Mouse (Mus musculus): ENCODE data around the gene Stau1. TPM values are rescaled to one million over a fixed set of nuclear protein-coding genes. Genes with fewer than 3 reads are reported as not detected.

Gene Stau1
- polyA plus RNA-seq (2015; fragmentation: Nextera tagmentation; extraction: Ambion mirVana): 98.2 and 99.9 TPM in 2 replicates

- H3K27ac ChIP-seq: peak within 1 kb of the TSS; percentile 99
- H3K4me3 ChIP-seq: peak within 1 kb of the TSS; percentile 96
- peak within 1 kb of the TSS; percentile 72 for H3K4me2 ChIP-seq
- H3K4me1 ChIP-seq: peaks cover 36% of the 10 kb centered on the region
- H3K27me3 ChIP-seq: no peaks in the 10 kb centered on the region
- H3K36me3 ChIP-seq: no peaks in the 10 kb centered on the region
- no peaks in the 10 kb centered on the region for H3K9me3 ChIP-seq
- peak; percentile 99 for ATAC-seq (ENCODE audit: insufficient number of reproducible peaks, low FRiP score, low TSS enrichment, low read depth)
- under 1% methylated on average over 58 of the region's 88 CpGs for WGBS
- H3K9ac ChIP-seq: peak within 1 kb of the TSS; percentile 91
Measured at GRCm38 (mm10) chr2:166995796-166996532, at the start of gene Stau1. TSS of gene Stau1 (minus strand) at chr2:166996299.

- Histone ChIP-seq H3K36me3 (peaks cover 95% of the 10 kb centered on the region), H3K9ac (no peak overlapping the region), H3K27me3 (no peaks in the 10 kb centered on the region), H3K4me1 (no peaks in the 10 kb centered on the region), H3K4me3 (no peak overlapping the region), H3K27ac (no peak overlapping the region), H3K4me2 (no peak overlapping the region), H3K9me3 (no peaks in the 10 kb centered on the region)
- 91% methylated on average over 12 of the region's 12 CpGs for WGBS
- ATAC-seq (ENCODE audit: insufficient number of reproducible peaks, low FRiP score, low TSS enrichment, low read depth): no peak
Measured at GRCm38 (mm10) chr2:167043400-167044121, 47.5 kb upstream of the Stau1 start.

GRCm38 (mm10) chr2:167039386-167039785 is 43.3 kb upstream of the Stau1 start:
- no peak overlapping the region for H3K4me2 ChIP-seq
- no peaks in the 10 kb centered on the region for H3K27me3 ChIP-seq
- H3K27ac ChIP-seq: no peak overlapping the region
- H3K4me3 ChIP-seq: no peak overlapping the region
- H3K4me1 ChIP-seq: no peaks in the 10 kb centered on the region
- H3K9ac ChIP-seq: no peak overlapping the region
- no peaks in the 10 kb centered on the region for H3K9me3 ChIP-seq
- H3K36me3 ChIP-seq: peaks cover 100% of the 10 kb centered on the region
- 87% methylated on average over 8 of the region's 8 CpGs for WGBS
- ATAC-seq (ENCODE audit: insufficient number of reproducible peaks, low FRiP score, low TSS enrichment, low read depth): no peak

- WGBS: 93% methylated on average over 7 of the region's 7 CpGs
- ATAC-seq (ENCODE audit: insufficient number of reproducible peaks, low FRiP score, low TSS enrichment, low read depth): no peak
Measured at GRCm38 (mm10) chr2:167038716-167039115, 42.6 kb upstream of the Stau1 start.

DNA sequence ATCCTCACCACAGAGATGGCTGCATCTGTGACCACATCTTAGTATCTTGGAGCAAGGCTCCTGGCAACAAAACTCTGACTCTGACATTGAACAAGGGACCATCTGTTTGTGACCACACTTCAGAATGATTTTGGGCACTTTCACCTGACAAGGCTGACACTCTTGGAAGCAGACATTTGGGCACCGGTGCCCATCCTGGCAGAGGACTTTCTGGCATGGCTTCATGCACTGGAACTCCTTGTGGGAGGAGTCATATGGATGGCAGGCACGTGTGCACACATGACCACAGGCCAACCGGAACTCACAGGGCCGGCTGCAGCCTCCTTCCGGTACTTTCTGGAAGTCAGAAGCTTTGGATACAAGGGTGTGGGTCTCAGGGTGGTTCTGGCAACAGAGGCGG is 42.2 kb upstream of the Stau1 start:
- H3K9me3 ChIP-seq: no peaks in the 10 kb centered on the region
- H3K27me3 ChIP-seq: no peaks in the 10 kb centered on the region
- H3K27ac ChIP-seq: no peak overlapping the region
- no peaks in the 10 kb centered on the region for H3K4me1 ChIP-seq
- H3K36me3 ChIP-seq: peaks cover 100% of the 10 kb centered on the region
- H3K4me3 ChIP-seq: no peak overlapping the region
- ATAC-seq (ENCODE audit: insufficient number of reproducible peaks, low FRiP score, low TSS enrichment, low read depth): no peak
- H3K9ac ChIP-seq: no peak overlapping the region
- WGBS: 90% methylated on average over 6 of the region's 6 CpGs
- no peak overlapping the region for H3K4me2 ChIP-seq

More at GRCm38 (mm10) chr2:167038716-167039115, 42.6 kb upstream of the Stau1 start:
- H3K27ac ChIP-seq: no peak overlapping the region
- no peak overlapping the region for H3K4me2 ChIP-seq
- H3K4me1 ChIP-seq: no peaks in the 10 kb centered on the region
- no peaks in the 10 kb centered on the region for H3K27me3 ChIP-seq
- H3K36me3 ChIP-seq: peaks cover 100% of the 10 kb centered on the region
- H3K9me3 ChIP-seq: no peaks in the 10 kb centered on the region
- no peak overlapping the region for H3K9ac ChIP-seq
- H3K4me3 ChIP-seq: no peak overlapping the region

GRCm38 (mm10) chr2:167037710-167038109 is 41.6 kb upstream of the Stau1 start:
- ATAC-seq (ENCODE audit: insufficient number of reproducible peaks, low FRiP score, low TSS enrichment, low read depth): no peak

GRCm38 (mm10) chr2:167030507-167030906 is 34.4 kb upstream of the Stau1 start:
- 95% methylated on average over 4 of the region's 4 CpGs for WGBS
- H3K4me3 ChIP-seq: no peak overlapping the region
- peaks cover 92% of the 10 kb centered on the region for H3K36me3 ChIP-seq
- H3K9ac ChIP-seq: no peak overlapping the region
- H3K4me1 ChIP-seq: no peaks in the 10 kb centered on the region
- no peak for ATAC-seq (ENCODE audit: insufficient number of reproducible peaks, low FRiP score, low TSS enrichment, low read depth)
- H3K27me3 ChIP-seq: no peaks in the 10 kb centered on the region
- no peaks in the 10 kb centered on the region for H3K9me3 ChIP-seq
- no peak overlapping the region for H3K4me2 ChIP-seq
- no peak overlapping the region for H3K27ac ChIP-seq

More at GRCm38 (mm10) chr2:167037710-167038109, 41.6 kb upstream of the Stau1 start:
- Histone ChIP-seq H3K27ac (no peak overlapping the region), H3K27me3 (no peaks in the 10 kb centered on the region), H3K36me3 (peaks cover 97% of the 10 kb centered on the region), H3K4me2 (no peak overlapping the region), H3K4me3 (no peak overlapping the region), H3K9me3 (no peaks in the 10 kb centered on the region), H3K4me1 (no peaks in the 10 kb centered on the region), H3K9ac (no peak overlapping the region)
- WGBS: 94% methylated on average over 12 of the region's 12 CpGs

DNA sequence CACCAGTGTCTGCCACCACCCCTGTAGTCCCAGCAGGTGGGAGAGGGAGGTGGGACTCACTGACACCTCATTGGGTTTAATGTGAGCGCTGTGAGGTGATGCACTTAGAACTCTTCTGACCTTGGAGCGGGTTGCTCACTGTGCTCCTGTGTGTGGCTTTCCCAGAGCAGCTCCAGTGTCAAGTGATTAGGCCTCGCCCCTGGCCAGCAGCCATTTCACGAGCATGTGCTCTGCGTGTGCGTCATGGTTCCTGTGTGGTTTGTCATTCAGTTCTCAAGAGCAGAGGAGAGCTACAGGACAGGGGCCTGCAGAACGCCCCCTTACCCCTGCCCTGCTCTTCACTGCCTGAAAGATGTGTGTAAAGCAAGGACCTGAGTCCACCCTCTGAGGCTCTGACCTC is 32.5 kb upstream of the Stau1 start:
- H3K4me3 ChIP-seq: no peak overlapping the region
- no peak overlapping the region for H3K27ac ChIP-seq
- H3K4me1 ChIP-seq: no peaks in the 10 kb centered on the region
- no peak overlapping the region for H3K9ac ChIP-seq
- H3K9me3 ChIP-seq: no peaks in the 10 kb centered on the region
- peaks cover 88% of the 10 kb centered on the region for H3K36me3 ChIP-seq
- no peak overlapping the region for H3K4me2 ChIP-seq
- WGBS: 92% methylated on average over 7 of the region's 7 CpGs
- no peaks in the 10 kb centered on the region for H3K27me3 ChIP-seq
- no peak for ATAC-seq (ENCODE audit: insufficient number of reproducible peaks, low FRiP score, low TSS enrichment, low read depth)

- Histone ChIP-seq H3K4me3 (no peak overlapping the region), H3K4me2 (no peak overlapping the region), H3K36me3 (peaks cover 62% of the 10 kb centered on the region), H3K27me3 (no peaks in the 10 kb centered on the region), H3K9ac (no peak overlapping the region), H3K27ac (no peak overlapping the region), H3K9me3 (no peaks in the 10 kb centered on the region), H3K4me1 (peaks cover 25% of the 10 kb centered on the region)
- no peak for ATAC-seq (ENCODE audit: insufficient number of reproducible peaks, low FRiP score, low TSS enrichment, low read depth)
- 93% methylated on average over 10 of the region's 10 CpGs for WGBS
Measured at GRCm38 (mm10) chr2:167019396-167019795, 23.3 kb upstream of the Stau1 start.

DNA sequence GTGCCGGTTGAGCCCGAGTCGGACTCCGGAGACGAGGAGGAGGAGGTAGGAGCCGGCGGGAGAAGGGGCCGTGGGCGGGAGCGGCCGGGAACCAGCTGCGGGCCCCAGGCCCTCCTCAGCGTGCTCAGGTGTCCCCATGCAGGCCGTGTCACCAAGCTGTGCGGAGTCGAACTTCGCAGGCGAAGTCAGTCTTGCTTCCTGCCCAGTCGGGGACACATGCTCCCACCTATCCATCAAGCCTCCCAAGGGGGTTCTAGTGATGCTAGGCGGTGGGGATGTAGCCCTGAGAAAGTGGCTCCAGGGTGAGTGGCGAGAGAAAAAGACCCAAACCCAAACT is 19.3 kb upstream of the Stau1 start:
- H3K4me1 ChIP-seq: peaks cover 25% of the 10 kb centered on the region
- 0 out of 2 replicates have a peak, but pooled peaks have one; percentile 50 for ATAC-seq (ENCODE audit: insufficient number of reproducible peaks, low FRiP score, low TSS enrichment, low read depth)
- H3K36me3 ChIP-seq: peaks cover 28% of the 10 kb centered on the region
- H3K9ac ChIP-seq: peak overlapping the region; percentile 62
- no peaks in the 10 kb centered on the region for H3K27me3 ChIP-seq
- 0 out of 2 replicates have a peak overlapping the region, but pooled peaks have one; percentile 89 for H3K27ac ChIP-seq
- H3K4me3 ChIP-seq: peak overlapping the region; percentile 95
- peak overlapping the region; percentile 90 for H3K4me2 ChIP-seq
- H3K9me3 ChIP-seq: no peaks in the 10 kb centered on the region
- WGBS: under 1% methylated on average over 21 of the region's 21 CpGs

DNA sequence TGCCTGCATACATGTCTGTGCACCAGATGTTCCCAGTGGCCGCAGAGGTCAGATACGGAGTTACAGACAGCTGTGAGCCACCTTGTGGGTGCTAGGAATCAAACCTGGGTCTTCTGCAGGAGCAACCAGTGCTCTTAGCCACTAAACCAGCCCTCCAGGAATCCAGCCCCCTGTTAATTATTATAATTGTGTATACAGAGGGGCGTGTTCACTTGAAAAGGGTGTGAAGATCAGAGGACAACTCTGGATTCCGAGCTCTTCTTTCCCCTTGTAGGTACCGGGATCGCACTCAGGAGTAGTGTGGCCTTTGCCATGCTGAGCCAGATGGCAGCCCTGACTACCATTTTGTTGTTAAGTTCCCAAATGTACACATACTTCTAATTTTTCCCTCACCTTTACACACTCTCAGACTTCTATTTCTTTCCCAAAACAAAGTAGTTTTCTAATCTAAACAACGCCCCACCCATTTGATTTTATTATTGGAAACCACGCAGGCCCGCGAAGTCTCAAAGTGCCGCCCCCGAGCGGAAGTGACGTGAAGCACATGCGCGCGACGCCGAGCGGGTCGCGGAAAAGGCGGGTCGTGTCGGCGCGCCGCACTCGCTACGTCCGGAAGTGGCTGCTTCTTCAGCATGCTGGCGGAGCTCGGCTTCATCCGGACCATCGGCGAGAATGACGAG is 18.7 kb upstream of the Stau1 start, which contains the start of gene Ddx27:
Gene Ddx27, plus strand, starts transcription at position 492 of the 680 bp plus-strand sequence.
- H3K9ac ChIP-seq: peak within 1 kb of the TSS; percentile 62
- 2% methylated on average over 37 of the region's 37 CpGs for whole genome bisulfite sequencing
- peak; percentile 77 for ATAC-seq (ENCODE audit: insufficient number of reproducible peaks, low FRiP score, low TSS enrichment, low read depth)
- no peaks in the 10 kb centered on the region for H3K9me3 ChIP-seq
- peak within 1 kb of the TSS; percentile 95 for H3K4me3 ChIP-seq
- H3K4me1 ChIP-seq: peaks cover 25% of the 10 kb centered on the region
- H3K4me2 ChIP-seq: peak within 1 kb of the TSS; percentile 90
- peaks cover 23% of the 10 kb centered on the region for H3K36me3 ChIP-seq
- no peaks in the 10 kb centered on the region for H3K27me3 ChIP-seq
- H3K27ac ChIP-seq: peak within 1 kb of the TSS; percentile 89

GRCm38 (mm10) chr2:167010546-167010945 is 14.4 kb upstream of the Stau1 start:
- no peaks in the 10 kb centered on the region for H3K27me3 ChIP-seq
- no peak overlapping the region for H3K9ac ChIP-seq
- no peak overlapping the region for H3K4me3 ChIP-seq
- no peak overlapping the region for H3K27ac ChIP-seq
- H3K9me3 ChIP-seq: no peaks in the 10 kb centered on the region
- no peaks in the 10 kb centered on the region for H3K36me3 ChIP-seq
- peaks cover 4% of the 10 kb centered on the region for H3K4me1 ChIP-seq
- 86% methylated on average over 3 of the region's 3 CpGs for WGBS
- no peak overlapping the region for H3K4me2 ChIP-seq
- no peak for ATAC-seq (ENCODE audit: insufficient number of reproducible peaks, low FRiP score, low TSS enrichment, low read depth)

All from limb, embryonic 15.5 days (tissue).